Mouse (Mus musculus): ENCODE data around the gene Tbrg4. TPM values are rescaled to one million over a fixed set of nuclear protein-coding genes. Genes with fewer than 3 reads are reported as not detected.

Tbrg4 gene
- total RNA-seq, 2 experiments from 2014 or later = 62.9 to 64.4 TPM

GRCm38 (mm10) chr11:6594845-6595244 lies 31.0 kb downstream of the Tbrg4 start:
- DNase-seq (ENCODE audit: low spot score) = no peak

- no peak for DNase-seq (ENCODE audit: low spot score)
Observed at GRCm38 (mm10) chr11:6593406-6593805, 32.5 kb downstream of the Tbrg4 start.

- DNase-seq (ENCODE audit: low spot score) = no peak
Observed at GRCm38 (mm10) chr11:6590933-6591675, 34.8 kb downstream of the Tbrg4 start.

GRCm38 (mm10) chr11:6589838-6590237 lies 36.0 kb downstream of the Tbrg4 start:
- DNase-seq (ENCODE audit: low spot score) = no peak

- no peak for DNase-seq (ENCODE audit: low spot score)
Observed at GRCm38 (mm10) chr11:6588295-6588694, 37.6 kb downstream of the Tbrg4 start.

GRCm38 (mm10) chr11:6587249-6587940 lies 38.5 kb downstream of the Tbrg4 start:
- no peak for DNase-seq (ENCODE audit: low spot score)

- DNase-seq (ENCODE audit: low spot score) = no peak
Observed at GRCm38 (mm10) chr11:6586660-6587059, 39.2 kb downstream of the Tbrg4 start.

- DNase-seq (ENCODE audit: low spot score) = no peak
Observed at GRCm38 (mm10) chr11:6585748-6586147, 40.1 kb downstream of the Tbrg4 start.

- DNase-seq (ENCODE audit: low spot score) = no peak
Observed at GRCm38 (mm10) chr11:6581560-6581959, 44.3 kb downstream of the Tbrg4 start.

- DNase-seq (ENCODE audit: low spot score) = no peak
Observed at GRCm38 (mm10) chr11:6580065-6580750, 45.7 kb downstream of the Tbrg4 start.

GRCm38 (mm10) chr11:6579361-6579760 lies 46.5 kb downstream of the Tbrg4 start:
- no peak for DNase-seq (ENCODE audit: low spot score)

GRCm38 (mm10) chr11:6576151-6576550 lies 49.7 kb downstream of the Tbrg4 start:
- DNase-seq (ENCODE audit: low spot score) = no peak

GRCm38 (mm10) chr11:6569410-6569777 lies 56.5 kb downstream of the Tbrg4 start:
- DNase-seq (ENCODE audit: low spot score) = no peak

- no peak for DNase-seq (ENCODE audit: low spot score)
Observed at GRCm38 (mm10) chr11:6568584-6569409, 57.1 kb downstream of the Tbrg4 start.

GRCm38 (mm10) chr11:6567951-6568350 lies 57.9 kb downstream of the Tbrg4 start:
- DNase-seq (ENCODE audit: low spot score) = no peak

GRCm38 (mm10) chr11:6566496-6566895 lies 59.4 kb downstream of the Tbrg4 start:
- DNase-seq (ENCODE audit: low spot score) = no peak

Other genes starting within 250 kb of the Tbrg4 start
- gene Zmiz2, start 237.0 kb downstream of the Tbrg4 start, total RNA-seq (2021) = 10 to 100 TPM; 49.3 to 51.1 TPM
- 100 to 1,000 TPM; 185 to 242 TPM for gene Ppia, start 210.6 kb downstream of the Tbrg4 start, total RNA-seq (2021)
- 10 to 100 TPM; 61.3 to 63.7 TPM for gene H2afv, start 181.6 kb downstream of the Tbrg4 start, total RNA-seq (2021)
- gene Purb, start 150.2 kb downstream of the Tbrg4 start, total RNA-seq (2021) = 10 to 100 TPM; 19.0 to 21.1 TPM
- under 1 TPM; 0.45 to 0.80 TPM for gene Myo1g, start 105.1 kb downstream of the Tbrg4 start, total RNA-seq (2021)
- 10 to 100 TPM; 21.9 to 26.8 TPM for gene Ccm2, start 79.2 kb downstream of the Tbrg4 start, total RNA-seq (2021)
- gene Nacad, start 20.0 kb downstream of the Tbrg4 start, total RNA-seq (2021) = under 1 TPM; 0.74 to 0.87 TPM
- gene Wap, start 12.6 kb upstream of the Tbrg4 start, total RNA-seq (2021) = not detected
- gene Ramp3, start 32.5 kb upstream of the Tbrg4 start, total RNA-seq (2021) = 1 to 10 TPM in 1 of 2 experiments, under 1 TPM in 1; 0.48 to 1.1 TPM
- not detected for gene Gm11983, start 211.6 kb upstream of the Tbrg4 start, total RNA-seq (2021)